Mouse (Mus musculus) neural tube, embryonic 11.5 days (tissue): ENCODE measurements around the gene Hs2st1. TPM values are rescaled to one million over a fixed set of nuclear protein-coding genes. Genes with fewer than 3 reads are reported as not detected.
A peak's percentile ranks its signal among the peaks of the same experiment; 100 is the strongest.

Source experiments
- ATAC-seq: fragments of 200-750 bp; cut with Nextera tagmentation; 2 replicates; pipeline ENCODE4 v1.8.0; 2017; ENCODE audit warnings: moderate number of reproducible peaks, mild to moderate bottlenecking, moderate TSS enrichment, moderate library complexity; ENCODE audit not compliant: insufficient read depth, low FRiP score, low TSS enrichment
- DNase-seq: peaks from one replicate; pipeline ENCODE4 v3.0.0-alpha.2; 2015; ENCODE audit warnings: low spot score
- H3K27ac ChIP-seq: fragments of 300-500 bp; sonication (generic); 2 replicates; pipeline ENCODE4 v1.5.1; 2014; ENCODE audit warnings: low read depth, mild to moderate bottlenecking, low read length
- H3K27me3 ChIP-seq: fragments of 300-500 bp; sonication (generic); 2 replicates; pipeline ENCODE4 v1.6.1; 2014; ENCODE audit warnings: mild to moderate bottlenecking, low read length, mixed read lengths; ENCODE audit not compliant: control insufficient read depth, insufficient read depth
- H3K36me3 ChIP-seq: fragments of 300-500 bp; sonication (generic); 2 replicates; pipeline ENCODE4 v1.6.1; 2014; ENCODE audit warnings: mild to moderate bottlenecking, low read length, moderate library complexity, mixed read lengths; ENCODE audit not compliant: control insufficient read depth, insufficient read depth
- H3K4me1 ChIP-seq: fragments of 300-500 bp; sonication (generic); 2 replicates; pipeline ENCODE4 v1.6.1; 2014; ENCODE audit warnings: low read length, mixed read lengths; ENCODE audit not compliant: control insufficient read depth, insufficient read depth
- H3K4me2 ChIP-seq: fragments of 300-500 bp; sonication (generic); 2 replicates; pipeline ENCODE4 v1.6.1; 2014; ENCODE audit warnings: low read depth, mild to moderate bottlenecking, moderate library complexity
- H3K4me3 ChIP-seq: fragments of 300-500 bp; sonication (generic); 2 replicates; pipeline ENCODE4 v1.5.1; 2014; ENCODE audit warnings: low read depth, low read length
- H3K9ac ChIP-seq: fragments of 300-500 bp; sonication (generic); 2 replicates; pipeline ENCODE4 v1.6.1; 2014; ENCODE audit warnings: mild to moderate bottlenecking, low read length
- H3K9me3 ChIP-seq: fragments of 300-500 bp; sonication (generic); 2 replicates; pipeline ENCODE4 v1.6.1; 2016; ENCODE audit warnings: low read length; ENCODE audit not compliant: control insufficient read depth
- WGBS: fragments of 180-500 bp; shearing (Covaris S2); extraction: QIAGEN DNeasy Blood & Tissue Kit; methylation state at CpG from one replicate; pipeline ENCODE4 v1.1.7; 2014; 5-methylcytosine and 5-hydroxymethylcytosine counted together
- polyA plus RNA-seq: library from polyadenylated mRNA; unstranded; fragments of >200 nt; fragmentation: Nextera tagmentation; extraction: Ambion mirVana; gene quantifications from 2 replicates; pipeline ENCODE4 v1.2.1, GENCODE M21; 2014

Hs2st1 gene
- polyA plus RNA-seq, 1 experiment from 2014 or later: 18.1 TPM

DNA sequence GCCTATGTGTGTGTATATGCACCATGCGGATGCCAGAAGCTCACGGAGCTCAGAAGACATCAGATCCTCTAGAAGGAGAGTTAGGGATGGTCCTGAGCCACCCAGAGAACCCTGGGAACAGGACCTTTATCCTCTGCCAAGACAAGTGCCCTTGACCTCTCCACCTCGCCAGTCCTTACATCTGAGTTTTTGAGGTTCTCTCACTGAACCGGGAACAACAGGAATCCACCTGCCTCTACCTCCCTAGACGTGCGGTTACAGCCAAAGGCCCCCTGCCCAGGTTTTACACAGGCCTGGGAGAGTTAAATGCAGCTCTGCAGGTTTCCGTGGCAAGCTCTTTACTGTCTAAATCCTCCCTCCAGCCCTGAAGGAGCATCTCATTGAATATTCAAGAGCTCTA is 156.2 kb downstream of the Hs2st1 start:
- no peak overlapping the region for H3K4me3 ChIP-seq
- no peaks in the 10 kb centered on the region for H3K27me3 ChIP-seq
- DNase-seq (no peak), ATAC-seq (no peak)
- peaks cover 9% of the 10 kb centered on the region for H3K4me1 ChIP-seq
- no peak overlapping the region for H3K9ac ChIP-seq
- H3K36me3 ChIP-seq: no peaks in the 10 kb centered on the region
- H3K27ac ChIP-seq: no peak overlapping the region
- no peak overlapping the region for H3K4me2 ChIP-seq
- H3K9me3 ChIP-seq: no peaks in the 10 kb centered on the region
- WGBS: 66% methylated on average over 7 of the region's 7 CpGs

DNA sequence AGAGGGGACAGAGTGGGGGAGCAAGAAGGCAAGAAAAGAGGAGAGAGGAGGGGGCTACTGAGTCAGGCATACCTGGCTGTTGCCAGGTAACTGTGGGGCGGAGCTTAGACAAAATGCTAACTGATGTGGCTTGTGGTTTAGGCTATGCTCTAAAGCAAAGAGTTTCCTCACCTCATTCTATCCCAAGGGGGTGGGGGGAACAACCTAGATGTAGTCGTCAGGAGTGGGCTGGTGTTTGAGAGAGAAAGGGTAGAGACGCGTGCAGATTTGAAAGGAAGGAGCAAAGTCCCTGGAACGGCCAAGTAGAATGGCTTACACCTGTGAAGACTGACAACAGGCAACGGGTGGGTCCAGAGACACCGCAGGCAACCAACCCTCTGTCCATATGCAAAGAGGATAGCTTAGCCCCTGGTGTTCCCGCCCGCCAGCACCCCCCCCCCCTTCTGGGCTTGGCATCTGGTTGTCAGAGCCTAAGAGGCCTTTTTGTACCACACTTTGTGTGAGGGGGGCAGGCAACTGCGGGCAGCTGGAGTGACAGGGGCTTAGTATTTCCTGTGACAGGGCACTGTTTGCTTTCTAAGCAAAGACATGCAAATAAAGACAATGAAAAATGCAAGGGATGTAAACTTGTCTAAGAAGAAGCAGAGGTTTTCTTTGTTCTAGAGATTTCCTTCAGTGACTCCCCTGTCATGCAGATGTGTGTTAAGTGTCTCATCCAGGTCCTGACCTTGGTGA is 157.3 kb downstream of the Hs2st1 start:
- no peak overlapping the region for H3K4me2 ChIP-seq
- peaks cover 9% of the 10 kb centered on the region for H3K4me1 ChIP-seq
- H3K9me3 ChIP-seq: no peaks in the 10 kb centered on the region
- DNase-seq (peak; percentile 48), ATAC-seq (peak; percentile 51; the same call in 1 of the 2 replicates)
- H3K27ac ChIP-seq: no peak overlapping the region
- no peaks in the 10 kb centered on the region for H3K27me3 ChIP-seq
- no peak overlapping the region for H3K9ac ChIP-seq
- WGBS: 1% methylated on average over 10 of the region's 10 CpGs
- no peak overlapping the region for H3K4me3 ChIP-seq
- no peaks in the 10 kb centered on the region for H3K36me3 ChIP-seq

- Histone ChIP-seq H3K27ac (no peak overlapping the region), H3K36me3 (no peaks in the 10 kb centered on the region), H3K4me3 (no peak overlapping the region), H3K4me1 (peaks cover 9% of the 10 kb centered on the region), H3K27me3 (no peaks in the 10 kb centered on the region), H3K4me2 (no peak overlapping the region), H3K9me3 (no peaks in the 10 kb centered on the region), H3K9ac (no peak overlapping the region)
- ATAC-seq (no peak), DNase-seq (no peak)
- WGBS: 13% methylated on average over 8 of the region's 8 CpGs
Observed at GRCm38 (mm10) chr3:144411650-144412278, 158.2 kb downstream of the Hs2st1 start.

DNA sequence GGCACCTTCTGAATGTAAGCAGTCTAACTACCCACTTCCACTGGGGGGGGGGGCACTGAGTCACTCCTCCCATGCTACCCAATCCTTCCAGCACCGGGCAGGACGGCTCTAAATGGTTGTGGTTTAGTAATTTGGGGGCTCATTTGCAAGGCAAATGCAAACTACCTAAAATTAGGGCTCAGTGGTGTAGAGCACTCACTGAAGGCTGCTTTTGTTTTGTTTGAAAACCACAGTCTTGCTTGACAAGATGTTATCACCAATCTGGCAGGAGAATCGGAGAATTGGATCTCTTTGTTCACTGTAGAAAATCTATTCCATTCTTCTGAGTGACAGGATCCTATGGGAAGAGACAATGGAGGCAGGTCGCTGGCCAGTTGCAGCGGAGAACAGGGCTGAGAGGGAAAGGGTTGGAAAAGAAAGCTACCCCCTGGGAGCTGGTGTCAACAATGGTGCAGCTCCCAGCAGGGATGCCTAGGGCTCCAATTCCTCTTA is 158.9 kb downstream of the Hs2st1 start:
- Histone ChIP-seq H3K27ac (no peak overlapping the region), H3K4me2 (no peak overlapping the region), H3K4me1 (peaks cover 9% of the 10 kb centered on the region), H3K9ac (no peak overlapping the region), H3K36me3 (no peaks in the 10 kb centered on the region), H3K27me3 (no peaks in the 10 kb centered on the region), H3K4me3 (no peak overlapping the region), H3K9me3 (no peaks in the 10 kb centered on the region)
- 9% methylated on average over 5 of the region's 5 CpGs for WGBS
- ATAC-seq (no peak), DNase-seq (no peak)

- H3K9me3 ChIP-seq: no peaks in the 10 kb centered on the region
- H3K4me1 ChIP-seq: peaks cover 9% of the 10 kb centered on the region
- DNase-seq (no peak), ATAC-seq (no peak)
- WGBS: 100% methylated on average over 1 of the region's 1 CpGs
- no peak overlapping the region for H3K27ac ChIP-seq
- H3K4me2 ChIP-seq: no peak overlapping the region
- H3K4me3 ChIP-seq: no peak overlapping the region
- no peak overlapping the region for H3K9ac ChIP-seq
- no peaks in the 10 kb centered on the region for H3K36me3 ChIP-seq
- H3K27me3 ChIP-seq: no peaks in the 10 kb centered on the region
Observed at GRCm38 (mm10) chr3:144408953-144409352, 161.0 kb downstream of the Hs2st1 start.

DNA sequence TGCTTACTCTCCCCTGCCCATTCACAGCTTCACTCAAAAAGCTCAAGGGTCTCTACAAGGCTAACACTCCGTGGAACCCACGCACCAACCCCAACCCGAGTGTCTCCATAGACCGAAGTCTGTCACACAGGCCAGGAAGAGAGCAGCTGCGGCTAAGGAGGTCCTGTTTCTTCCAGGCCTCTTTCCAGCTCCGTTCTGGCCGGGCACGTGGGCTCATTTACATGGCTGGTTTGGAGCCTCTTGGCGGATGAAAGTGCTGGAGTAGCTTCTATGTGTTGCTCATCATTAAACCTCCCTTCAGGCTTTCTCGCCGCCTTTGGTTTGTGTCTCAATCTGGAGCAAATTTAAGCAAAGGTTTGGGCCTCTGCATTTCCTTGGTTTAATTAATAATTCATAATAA is 164.7 kb downstream of the Hs2st1 start:
- 82% methylated on average over 11 of the region's 11 CpGs for WGBS
- Histone ChIP-seq H3K4me2 (no peak overlapping the region), H3K27ac (no peak overlapping the region), H3K36me3 (no peaks in the 10 kb centered on the region), H3K4me1 (no peaks in the 10 kb centered on the region), H3K27me3 (no peaks in the 10 kb centered on the region), H3K9me3 (no peaks in the 10 kb centered on the region), H3K9ac (no peak overlapping the region), H3K4me3 (no peak overlapping the region)
- ATAC-seq (no peak), DNase-seq (no peak)

- Histone ChIP-seq H3K9me3 (no peaks in the 10 kb centered on the region), H3K4me1 (no peaks in the 10 kb centered on the region), H3K4me3 (no peak overlapping the region), H3K4me2 (no peak overlapping the region), H3K9ac (no peak overlapping the region), H3K27me3 (no peaks in the 10 kb centered on the region), H3K36me3 (no peaks in the 10 kb centered on the region), H3K27ac (no peak overlapping the region)
- 94% methylated on average over 5 of the region's 5 CpGs for WGBS
- DNase-seq (no peak), ATAC-seq (no peak)
Observed at GRCm38 (mm10) chr3:144401292-144401691, 168.7 kb downstream of the Hs2st1 start.

- DNase-seq (no peak), ATAC-seq (no peak)
- Histone ChIP-seq H3K9me3 (no peaks in the 10 kb centered on the region), H3K4me1 (no peaks in the 10 kb centered on the region), H3K27ac (no peak overlapping the region), H3K36me3 (no peaks in the 10 kb centered on the region), H3K4me3 (no peak overlapping the region), H3K27me3 (no peaks in the 10 kb centered on the region), H3K4me2 (no peak overlapping the region), H3K9ac (no peak overlapping the region)
- 73% methylated on average over 7 of the region's 7 CpGs for WGBS
Observed at GRCm38 (mm10) chr3:144400870-144401269, 169.1 kb downstream of the Hs2st1 start.

DNA sequence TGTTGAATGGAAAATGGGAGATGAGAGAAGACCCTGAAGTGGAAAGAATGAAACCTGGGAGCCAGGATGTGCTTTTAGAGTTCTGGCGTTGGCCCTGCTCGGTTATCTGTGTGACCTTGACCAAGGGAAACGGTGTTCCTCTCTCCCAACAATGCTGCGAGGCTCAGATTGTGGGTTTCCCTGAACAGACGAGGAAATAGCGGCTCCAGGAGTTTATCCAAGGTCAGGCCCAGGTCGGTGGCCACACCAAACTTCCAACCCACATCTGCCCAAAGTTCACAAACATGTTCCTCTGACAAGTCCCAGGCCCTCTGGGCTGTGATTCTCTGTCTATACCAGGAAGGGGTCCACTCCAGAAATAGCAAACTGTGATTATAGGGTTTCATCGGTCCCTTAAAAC is 169.6 kb downstream of the Hs2st1 start:
- WGBS: 76% methylated on average over 8 of the region's 8 CpGs
- Histone ChIP-seq H3K9me3 (no peaks in the 10 kb centered on the region), H3K9ac (no peak overlapping the region), H3K4me3 (no peak overlapping the region), H3K27me3 (no peaks in the 10 kb centered on the region), H3K4me1 (no peaks in the 10 kb centered on the region), H3K27ac (no peak overlapping the region), H3K36me3 (no peaks in the 10 kb centered on the region), H3K4me2 (no peak overlapping the region)
- DNase-seq (no peak), ATAC-seq (no peak)
